Mouse (Mus musculus): Measurements from ENCODE around the gene Ldlrap1.
A peak's percentile ranks its signal among the peaks of the same experiment; 100 is the strongest.

The Ldlrap1 gene

DNA sequence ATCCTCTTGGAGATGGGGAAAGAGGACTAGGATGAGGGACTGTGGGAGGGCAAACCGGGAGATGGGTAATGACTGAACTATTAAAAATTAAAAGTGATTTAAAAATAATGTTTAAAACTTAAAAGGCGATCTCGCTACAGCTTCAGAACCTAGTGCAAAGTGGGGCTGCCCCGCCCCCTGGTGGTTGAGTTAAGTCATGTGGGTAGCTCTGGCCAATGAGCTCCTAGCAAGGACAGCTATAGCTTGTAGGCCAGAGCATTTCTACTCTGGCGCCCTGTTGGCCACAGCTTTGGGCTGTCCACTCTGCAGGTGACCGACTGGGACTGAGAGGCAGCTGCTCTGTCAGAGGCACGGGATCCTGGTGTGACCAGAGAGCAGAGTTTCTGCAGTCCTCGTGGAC is 53.9 kb downstream of the Ldlrap1 start:
- peak; percentile 60 for DNase-seq (ENCODE audit: low read depth, low spot score)

DNA sequence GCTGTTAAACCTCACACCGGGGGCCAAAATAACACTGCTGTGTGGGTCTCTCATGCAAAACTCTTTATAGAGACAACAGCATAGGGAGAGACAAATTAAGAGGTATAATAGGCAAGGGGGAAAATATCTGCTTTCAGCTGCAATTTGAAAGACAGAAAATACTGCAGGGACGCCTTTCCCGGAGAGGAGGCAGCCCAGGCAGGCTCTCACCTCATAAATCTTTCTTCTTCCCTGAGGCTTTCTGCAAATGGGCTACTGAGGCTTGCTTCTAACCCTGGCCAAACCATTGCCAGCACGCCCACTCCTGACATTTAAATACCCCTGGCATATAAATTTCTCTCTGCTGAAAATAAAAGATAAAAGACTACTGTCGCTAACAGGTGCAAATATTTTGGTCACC is 62.5 kb downstream of the Ldlrap1 start:
- no peak for DNase-seq (ENCODE audit: low read depth, low spot score)

DNA sequence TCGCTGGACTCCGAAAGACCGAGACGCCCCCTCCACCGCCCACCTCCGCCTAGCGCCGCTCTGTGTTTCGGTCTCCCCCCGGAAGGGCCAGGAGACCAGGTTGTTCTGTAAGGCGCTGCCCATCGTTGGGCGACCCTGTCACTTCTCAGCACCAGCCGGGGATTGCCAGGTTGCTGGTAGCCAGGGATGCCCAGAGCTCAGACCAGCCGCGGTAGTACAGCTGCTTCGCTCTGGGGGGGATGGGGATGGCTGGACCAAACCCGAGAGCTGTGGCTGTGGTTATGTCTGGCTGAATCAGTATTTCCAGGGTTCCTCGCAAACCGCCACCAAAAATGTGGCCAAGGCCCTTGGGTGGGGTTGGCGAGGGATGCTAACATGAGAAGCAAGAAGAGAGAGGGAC is 63.2 kb downstream of the Ldlrap1 start:
- no peak for DNase-seq (ENCODE audit: low read depth, low spot score)

DNA sequence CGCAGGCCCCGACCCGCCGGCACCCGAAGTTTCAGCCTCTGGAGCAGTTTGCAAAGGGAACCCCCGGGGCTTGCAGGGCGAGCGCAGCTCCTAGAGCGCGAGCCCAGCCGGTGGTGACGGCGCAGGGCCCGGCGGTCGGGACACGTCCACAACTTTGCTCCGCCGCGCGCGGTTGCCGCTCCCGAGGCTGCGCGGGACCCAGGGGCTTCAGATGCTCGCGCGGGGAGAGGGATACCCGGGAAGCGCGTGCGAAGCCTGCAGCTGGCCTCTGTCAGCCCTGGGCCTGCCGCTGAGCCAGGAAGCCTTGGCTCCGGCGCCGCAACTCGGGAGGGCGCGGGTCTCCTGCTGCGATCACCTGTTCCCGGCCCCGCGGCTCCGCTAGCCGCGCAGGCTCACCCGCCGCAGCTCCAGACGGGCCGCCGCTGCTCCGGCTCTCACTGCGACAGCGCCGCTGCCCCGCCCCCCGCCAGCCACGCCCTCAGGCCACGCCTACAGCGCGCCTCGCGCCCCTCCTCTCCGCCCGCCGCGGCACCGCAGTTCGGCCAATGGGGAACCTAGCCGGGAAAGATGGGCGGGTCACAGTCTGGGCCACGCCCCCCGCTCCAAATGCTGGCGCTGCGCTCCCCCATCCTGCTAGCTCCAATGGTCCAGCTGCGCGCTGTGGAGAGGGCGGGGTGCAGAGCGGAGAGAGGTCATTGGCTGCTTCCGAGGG is 63.8 kb downstream of the Ldlrap1 start, which contains the start of gene Man1c1:
Gene Man1c1 (minus strand): TSS at position 456 of the 712 bp plus-strand sequence.
- DNase-seq (ENCODE audit: low read depth, low spot score): peak; percentile 86

DNA sequence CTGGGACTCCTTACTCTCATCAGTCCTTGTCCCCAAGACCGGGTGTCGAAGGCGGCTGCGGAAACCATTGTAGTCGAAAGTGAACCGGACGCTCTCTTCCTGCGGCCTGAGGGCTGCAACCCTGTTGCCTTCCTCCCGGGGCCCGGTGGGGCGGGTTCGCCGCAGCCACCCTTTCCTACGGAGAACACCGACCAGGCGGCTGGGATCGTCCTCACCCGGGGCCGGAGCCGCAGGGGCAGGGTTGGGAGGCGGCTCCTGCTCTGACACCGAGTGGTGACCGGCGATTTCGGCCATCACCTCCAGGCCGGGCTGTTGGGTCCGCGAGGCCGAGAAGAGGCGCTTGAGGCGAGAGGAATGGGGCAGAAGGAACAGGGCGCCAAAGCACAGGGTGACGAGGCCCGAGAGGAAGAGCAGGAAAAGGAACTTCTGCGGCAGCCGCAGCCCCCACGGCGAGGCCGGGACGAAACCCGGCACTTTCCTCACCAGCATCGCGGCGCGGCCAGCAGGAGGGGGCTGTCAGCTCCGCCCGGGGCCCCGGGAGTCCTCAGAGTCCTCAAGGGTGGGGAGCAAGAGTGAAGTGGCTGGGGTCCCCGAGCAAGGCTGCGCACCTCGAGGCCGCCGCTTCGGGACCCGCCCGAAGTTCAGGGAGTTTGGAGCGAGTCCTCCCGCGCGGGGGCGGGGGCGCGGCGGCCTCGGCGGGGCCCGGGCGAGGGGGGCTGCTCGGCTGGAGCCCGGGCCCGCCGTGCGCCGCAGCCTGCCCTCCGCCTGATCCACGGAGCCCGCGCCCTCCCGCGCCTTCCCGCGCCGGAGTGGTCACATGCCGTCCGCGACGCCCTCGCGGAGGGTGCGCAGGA is 64.6 kb downstream of the Ldlrap1 start:
- no peak for DNase-seq (ENCODE audit: low read depth, low spot score)

DNA sequence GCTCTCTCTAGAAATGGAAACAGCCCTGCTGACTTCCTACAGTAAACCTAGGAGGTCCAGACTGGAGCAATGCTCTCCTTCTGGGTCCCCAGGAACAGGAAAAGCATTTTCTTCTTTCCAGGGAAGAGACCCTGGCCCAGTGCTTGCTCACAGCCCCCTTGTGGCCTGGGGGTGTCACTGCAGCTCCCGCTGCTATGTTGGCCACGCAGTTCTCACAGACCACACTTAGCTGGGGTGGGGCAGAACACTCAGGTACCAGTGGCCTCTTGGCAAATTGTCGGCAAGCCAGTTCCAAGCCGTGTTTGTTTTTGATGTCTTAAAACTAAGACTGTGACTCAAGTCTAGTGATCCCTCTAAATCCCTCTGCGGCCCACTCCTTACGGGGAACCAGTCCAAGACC is 65.9 kb downstream of the Ldlrap1 start:
- no peak for DNase-seq (ENCODE audit: low read depth, low spot score)

DNA sequence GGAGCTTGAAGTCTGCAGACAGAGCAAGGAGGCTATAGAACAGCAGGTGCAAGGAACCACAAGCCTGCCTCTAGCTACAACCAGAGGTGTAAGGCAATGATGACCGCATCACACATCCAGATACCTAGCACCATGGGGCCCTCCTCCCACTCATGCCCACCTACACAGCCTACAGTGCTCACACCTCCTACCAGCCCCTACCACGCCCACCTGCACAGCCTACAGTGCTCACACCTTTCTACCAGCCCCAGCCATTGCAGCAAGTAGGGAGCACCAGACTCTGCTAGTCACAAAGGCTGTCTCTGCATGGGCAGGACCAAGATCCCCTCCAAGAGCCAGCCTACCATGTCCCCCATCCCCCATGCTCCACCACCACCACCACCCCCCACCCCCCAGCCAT is 66.9 kb downstream of the Ldlrap1 start:
- DNase-seq (ENCODE audit: low read depth, low spot score): no peak

DNA sequence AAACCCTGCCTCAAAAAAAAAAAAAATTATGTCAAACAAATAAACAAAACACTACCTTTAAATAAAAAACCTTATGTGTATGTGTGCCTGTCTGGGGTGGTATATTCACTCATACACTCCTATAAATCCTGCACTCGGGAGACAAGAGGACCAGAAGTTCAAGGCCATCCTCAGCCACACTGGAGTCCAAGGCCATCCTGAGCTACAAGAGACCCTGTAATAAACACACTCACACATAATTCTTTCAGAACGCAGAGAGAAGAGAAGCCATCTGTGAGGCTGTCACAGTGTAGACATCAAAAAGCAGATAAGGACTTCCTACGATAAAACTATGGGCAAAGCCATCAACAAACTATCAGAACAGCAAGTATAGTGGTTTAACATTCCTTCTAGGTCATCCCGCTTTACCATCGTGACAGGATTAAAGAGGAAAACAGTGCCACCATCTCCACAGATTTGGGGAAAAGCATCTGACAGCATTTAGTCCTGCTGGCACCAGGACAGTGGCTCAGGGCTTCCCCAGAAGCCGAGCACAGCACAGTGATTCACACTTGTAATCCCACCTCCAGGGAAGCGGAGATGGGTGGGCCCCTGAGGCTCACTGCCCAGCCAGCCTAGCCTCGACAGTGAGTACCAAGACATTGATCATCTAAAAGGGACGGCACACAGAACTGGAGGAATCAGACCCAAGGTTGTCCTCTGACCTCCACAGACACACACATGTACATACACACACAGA is 74.5 kb downstream of the Ldlrap1 start:
- no peak for DNase-seq (ENCODE audit: low read depth, low spot score)

DNA sequence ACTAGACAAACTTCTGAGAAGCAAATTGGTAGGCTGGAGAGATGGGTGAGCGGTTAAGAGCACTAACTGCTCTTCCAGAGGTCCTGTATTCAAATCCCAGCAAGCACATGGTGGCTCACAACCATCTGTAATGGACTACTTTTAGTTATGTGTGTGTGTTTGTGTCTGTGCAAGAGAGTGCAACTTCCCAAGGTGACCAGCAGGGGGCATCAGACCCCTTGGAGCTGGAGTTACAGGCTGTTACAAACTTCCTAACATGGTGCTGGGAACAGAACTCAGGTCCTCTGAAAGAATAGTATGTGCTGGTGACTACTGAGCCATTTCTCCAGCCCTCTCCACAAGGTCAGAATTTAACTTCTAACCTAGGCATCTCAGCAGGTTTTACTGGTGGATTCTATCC is 75.4 kb downstream of the Ldlrap1 start:
- no peak for DNase-seq (ENCODE audit: low read depth, low spot score)

All from retina, adult 2 months (tissue).